Mouse (Mus musculus): Measurements from ENCODE around the gene Efhc1. TPM values are rescaled to one million over a fixed set of nuclear protein-coding genes. Genes with fewer than 3 reads are reported as not detected.

The Efhc1 gene
- polyA plus RNA-seq, 1 experiment from 2014 or later: 2.0 TPM

GRCm38 (mm10) chr1:20995331-20995986 is 44.0 kb downstream of the Efhc1 start:
- Histone ChIP-seq H3K4me1 (replicated peaks; ENCODE audit: control insufficient read depth, insufficient read depth, low read length) (peaks cover 6% of the 10 kb centered on the region), H3K4me2 (ENCODE audit: low read length) (no peak overlapping the region), H3K27me3 (replicated peaks; ENCODE audit: control insufficient read depth, insufficient read depth, low read length) (no peaks in the 10 kb centered on the region), H3K9ac (replicated peaks; ENCODE audit: low read depth, low read length) (no peak overlapping the region), H3K9me3 (ENCODE audit: control insufficient read depth, low read length) (no peaks in the 10 kb centered on the region), H3K4me3 (replicated peaks; ENCODE audit: low read length) (no peak overlapping the region), H3K36me3 (ENCODE audit: control insufficient read depth, insufficient read depth) (no peaks in the 10 kb centered on the region), H3K27ac (ENCODE audit: low read length) (no peak overlapping the region)
- WGBS: 35% methylated on average over 7 of the region's 7 CpGs
- ATAC-seq: peak; percentile 76

DNA sequence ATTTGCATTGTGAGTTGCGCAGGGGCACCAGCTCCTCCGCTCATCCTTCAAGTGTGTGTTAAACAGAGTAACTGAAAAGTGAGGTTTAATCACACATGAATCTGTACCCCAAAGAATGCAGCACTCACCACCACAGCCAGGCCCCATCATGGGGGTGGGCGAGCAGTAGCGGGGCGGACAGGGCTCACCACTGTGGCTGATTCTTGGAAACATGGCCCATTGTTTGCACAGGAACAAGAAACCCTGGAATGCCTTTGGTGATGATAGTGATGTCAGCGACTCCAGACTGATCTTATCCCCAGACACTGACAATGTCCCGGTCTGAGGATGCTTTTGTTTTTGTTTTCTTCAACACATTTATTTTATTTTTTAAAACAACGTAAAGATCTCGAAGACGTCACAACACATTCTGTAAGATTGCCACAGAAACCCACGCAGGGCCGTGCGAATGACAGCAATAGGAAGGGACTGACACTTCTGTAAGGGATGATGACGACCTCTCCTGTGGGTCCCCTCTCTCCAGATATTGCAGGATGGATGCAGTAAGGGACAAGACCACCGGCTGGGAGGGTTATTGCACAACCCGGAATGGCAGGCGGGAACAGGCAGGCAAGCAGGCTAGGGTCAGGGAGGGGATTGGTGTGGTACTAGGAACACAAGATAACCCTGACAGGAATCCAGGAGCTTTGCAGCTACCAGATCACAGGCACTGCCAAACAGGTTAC is 45.3 kb downstream of the Efhc1 start:
- Histone ChIP-seq H3K4me1 (replicated peaks; ENCODE audit: control insufficient read depth, insufficient read depth, low read length) (peaks cover 6% of the 10 kb centered on the region), H3K9me3 (ENCODE audit: control insufficient read depth, low read length) (no peaks in the 10 kb centered on the region), H3K36me3 (ENCODE audit: control insufficient read depth, insufficient read depth) (no peaks in the 10 kb centered on the region), H3K27me3 (replicated peaks; ENCODE audit: control insufficient read depth, insufficient read depth, low read length) (no peaks in the 10 kb centered on the region), H3K4me3 (replicated peaks; ENCODE audit: low read length) (no peak overlapping the region), H3K9ac (replicated peaks; ENCODE audit: low read depth, low read length) (no peak overlapping the region), H3K27ac (ENCODE audit: low read length) (no peak overlapping the region), H3K4me2 (ENCODE audit: low read length) (no peak overlapping the region)
- 70% methylated on average over 17 of the region's 17 CpGs for WGBS
- no peak for ATAC-seq

DNA sequence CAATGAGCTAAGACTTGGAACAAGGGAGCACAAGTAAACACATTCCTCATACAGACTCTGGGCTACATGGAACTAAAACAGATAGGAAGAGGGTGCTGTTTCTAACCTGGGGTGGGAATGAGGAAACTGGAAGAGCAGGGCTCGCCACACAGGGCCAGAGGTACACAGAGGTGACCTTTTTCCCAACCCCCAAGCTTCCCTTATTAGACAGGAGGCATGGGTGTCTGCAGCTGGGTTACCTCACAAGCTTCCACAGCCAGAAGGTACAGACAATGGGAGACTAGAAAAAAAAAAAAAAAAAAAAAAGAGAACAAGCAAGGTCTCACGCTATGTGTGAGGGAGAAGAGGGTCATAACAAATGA is 45.9 kb downstream of the Efhc1 start:
- Histone ChIP-seq H3K4me2 (ENCODE audit: low read length) (no peak overlapping the region), H3K4me3 (replicated peaks; ENCODE audit: low read length) (no peak overlapping the region), H3K36me3 (ENCODE audit: control insufficient read depth, insufficient read depth) (no peaks in the 10 kb centered on the region), H3K9ac (replicated peaks; ENCODE audit: low read depth, low read length) (no peak overlapping the region), H3K27me3 (replicated peaks; ENCODE audit: control insufficient read depth, insufficient read depth, low read length) (no peaks in the 10 kb centered on the region), H3K4me1 (replicated peaks; ENCODE audit: control insufficient read depth, insufficient read depth, low read length) (peaks cover 6% of the 10 kb centered on the region), H3K9me3 (ENCODE audit: control insufficient read depth, low read length) (no peaks in the 10 kb centered on the region), H3K27ac (ENCODE audit: low read length) (no peak overlapping the region)
- 76% methylated on average over 2 of the region's 2 CpGs for WGBS
- ATAC-seq: no peak

DNA sequence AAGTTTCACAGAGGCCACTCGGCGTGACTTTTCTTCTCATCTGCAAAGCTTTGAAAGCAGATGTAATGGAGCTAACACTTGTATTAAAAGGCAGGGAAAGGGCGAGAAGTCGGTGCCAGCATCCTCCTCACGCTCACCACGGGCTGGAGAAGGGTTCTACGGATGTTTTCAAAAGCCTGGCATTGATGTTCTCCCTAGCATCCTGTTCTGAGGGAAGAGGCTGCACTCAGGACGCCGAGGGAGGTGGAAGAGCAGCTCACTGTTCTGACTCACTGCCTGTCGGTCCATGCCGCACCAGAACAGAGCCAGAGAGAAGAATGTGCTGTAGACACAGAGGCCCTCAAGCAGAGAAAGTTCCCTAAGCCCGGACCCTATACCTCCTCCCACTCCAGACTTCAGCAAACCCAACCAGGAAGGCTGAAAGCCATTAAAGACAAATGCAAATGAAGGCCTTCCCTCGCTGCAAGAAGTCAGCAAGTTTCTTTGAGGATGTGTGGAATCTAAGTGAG is 46.5 kb downstream of the Efhc1 start:
- no peak overlapping the region for H3K9ac ChIP-seq (replicated peaks; ENCODE audit: low read depth, low read length)
- H3K27me3 ChIP-seq (replicated peaks; ENCODE audit: control insufficient read depth, insufficient read depth, low read length): no peaks in the 10 kb centered on the region
- ATAC-seq: no peak
- H3K27ac ChIP-seq (ENCODE audit: low read length): no peak overlapping the region
- H3K36me3 ChIP-seq (ENCODE audit: control insufficient read depth, insufficient read depth): no peaks in the 10 kb centered on the region
- H3K9me3 ChIP-seq (ENCODE audit: control insufficient read depth, low read length): no peaks in the 10 kb centered on the region
- WGBS: 56% methylated on average over 13 of the region's 13 CpGs
- no peak overlapping the region for H3K4me2 ChIP-seq (ENCODE audit: low read length)
- H3K4me1 ChIP-seq (replicated peaks; ENCODE audit: control insufficient read depth, insufficient read depth, low read length): peaks cover 10% of the 10 kb centered on the region
- H3K4me3 ChIP-seq (replicated peaks; ENCODE audit: low read length): no peak overlapping the region

DNA sequence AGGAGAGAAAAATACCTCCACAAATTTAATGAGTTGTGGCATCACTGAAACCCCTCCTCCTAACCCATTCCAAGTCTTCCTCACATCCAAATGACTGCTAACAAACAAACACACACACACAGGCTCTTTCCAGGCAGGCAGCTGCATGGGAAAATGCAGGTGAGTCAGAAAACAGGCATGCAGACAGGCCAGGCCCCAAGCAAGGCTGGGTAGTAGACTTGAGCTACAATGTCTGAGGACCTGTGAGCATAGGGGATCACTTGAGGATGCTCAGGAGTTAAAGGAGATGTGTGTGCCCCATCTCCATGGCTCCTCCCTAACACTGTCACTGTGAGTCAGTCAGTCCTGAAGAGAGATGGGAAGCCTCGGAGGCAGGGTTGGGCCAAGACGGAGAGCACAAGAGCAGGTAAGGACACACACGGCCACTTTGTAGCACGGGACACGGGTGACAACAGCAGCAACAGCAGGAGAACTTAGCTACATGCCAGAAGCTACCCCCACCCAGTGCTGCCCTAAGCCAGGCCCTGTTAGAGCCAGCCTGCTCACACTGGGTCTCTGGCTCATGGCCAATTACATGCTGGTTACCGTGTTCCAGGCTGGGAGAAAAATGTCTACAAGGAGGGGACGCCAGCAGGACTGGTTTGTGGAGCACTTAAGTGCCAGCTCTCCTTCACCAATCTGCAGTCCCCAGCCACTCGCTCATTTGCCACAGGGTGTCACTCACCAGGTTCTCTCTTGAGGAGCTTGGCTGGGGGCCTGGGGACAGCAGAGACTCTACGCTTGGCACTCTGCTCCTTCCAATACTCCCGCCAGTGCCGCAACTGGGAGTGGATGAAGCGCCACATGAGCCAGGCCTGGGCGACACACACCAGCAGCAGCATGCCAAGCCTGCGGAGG is 51.1 kb downstream of the Efhc1 start:
- ATAC-seq: peak; percentile 80
- WGBS: 63% methylated on average over 14 of the region's 14 CpGs
- no peaks in the 10 kb centered on the region for H3K27me3 ChIP-seq (replicated peaks; ENCODE audit: control insufficient read depth, insufficient read depth, low read length)

DNA sequence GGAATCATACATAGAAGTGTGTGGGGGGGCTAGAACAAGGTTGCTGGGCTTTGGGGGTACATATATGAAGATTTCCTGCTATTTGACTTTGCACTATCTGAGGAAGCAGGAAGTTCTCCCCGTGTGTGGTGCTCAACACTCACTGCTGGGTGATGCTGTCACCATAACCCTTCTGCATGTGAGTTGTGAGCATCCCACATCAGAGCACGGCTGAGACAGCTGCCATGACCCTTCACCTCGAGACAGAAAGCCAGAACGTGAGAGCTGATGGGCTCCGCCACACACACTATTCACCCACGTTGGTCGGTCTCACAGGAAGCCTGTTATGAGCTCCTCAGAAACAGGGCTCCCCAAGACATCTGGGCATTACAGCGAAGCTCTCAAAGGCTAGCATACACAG is 53.2 kb downstream of the Efhc1 start:
- no peak overlapping the region for H3K27ac ChIP-seq (ENCODE audit: low read length)
- H3K27me3 ChIP-seq (replicated peaks; ENCODE audit: control insufficient read depth, insufficient read depth, low read length): no peaks in the 10 kb centered on the region
- no peak overlapping the region for H3K4me2 ChIP-seq (ENCODE audit: low read length)
- no peaks in the 10 kb centered on the region for H3K9me3 ChIP-seq (ENCODE audit: control insufficient read depth, low read length)
- no peaks in the 10 kb centered on the region for H3K36me3 ChIP-seq (ENCODE audit: control insufficient read depth, insufficient read depth)
- no peak overlapping the region for H3K4me3 ChIP-seq (replicated peaks; ENCODE audit: low read length)
- 0 out of 2 replicates have a peak, but pooled peaks cover 4% of the 10 kb centered on the region for H3K4me1 ChIP-seq (replicated peaks; ENCODE audit: control insufficient read depth, insufficient read depth, low read length)
- WGBS: 90% methylated on average over 8 of the region's 8 CpGs
- H3K9ac ChIP-seq (replicated peaks; ENCODE audit: low read depth, low read length): no peak overlapping the region
- no peak for ATAC-seq

More for the DNA sequence above, 51.1 kb downstream of the Efhc1 start:
- Histone ChIP-seq H3K9ac (replicated peaks; ENCODE audit: low read depth, low read length) (no peak overlapping the region), H3K4me3 (replicated peaks; ENCODE audit: low read length) (no peak overlapping the region), H3K4me1 (replicated peaks; ENCODE audit: control insufficient read depth, insufficient read depth, low read length) (0 out of 2 replicates have a peak, but pooled peaks cover 4% of the 10 kb centered on the region), H3K9me3 (ENCODE audit: control insufficient read depth, low read length) (no peaks in the 10 kb centered on the region), H3K36me3 (ENCODE audit: control insufficient read depth, insufficient read depth) (no peaks in the 10 kb centered on the region), H3K4me2 (ENCODE audit: low read length) (no peak overlapping the region), H3K27ac (ENCODE audit: low read length) (no peak overlapping the region)

GRCm38 (mm10) chr1:21006775-21007174 is 55.3 kb downstream of the Efhc1 start:
- no peak overlapping the region for H3K27ac ChIP-seq (ENCODE audit: low read length)
- H3K36me3 ChIP-seq (ENCODE audit: control insufficient read depth, insufficient read depth): no peaks in the 10 kb centered on the region
- H3K4me2 ChIP-seq (ENCODE audit: low read length): no peak overlapping the region
- no peak overlapping the region for H3K9ac ChIP-seq (replicated peaks; ENCODE audit: low read depth, low read length)
- no peaks in the 10 kb centered on the region for H3K9me3 ChIP-seq (ENCODE audit: control insufficient read depth, low read length)
- 0 out of 2 replicates have a peak, but pooled peaks cover 4% of the 10 kb centered on the region for H3K4me1 ChIP-seq (replicated peaks; ENCODE audit: control insufficient read depth, insufficient read depth, low read length)
- WGBS: 87% methylated on average over 5 of the region's 5 CpGs
- H3K27me3 ChIP-seq (replicated peaks; ENCODE audit: control insufficient read depth, insufficient read depth, low read length): no peaks in the 10 kb centered on the region
- no peak overlapping the region for H3K4me3 ChIP-seq (replicated peaks; ENCODE audit: low read length)
- no peak for ATAC-seq

- no peak for ATAC-seq
- Histone ChIP-seq H3K36me3 (ENCODE audit: control insufficient read depth, insufficient read depth) (no peaks in the 10 kb centered on the region), H3K9me3 (ENCODE audit: control insufficient read depth, low read length) (no peaks in the 10 kb centered on the region), H3K27ac (ENCODE audit: low read length) (no peak overlapping the region), H3K4me1 (replicated peaks; ENCODE audit: control insufficient read depth, insufficient read depth, low read length) (no peaks in the 10 kb centered on the region), H3K27me3 (replicated peaks; ENCODE audit: control insufficient read depth, insufficient read depth, low read length) (no peaks in the 10 kb centered on the region), H3K4me2 (ENCODE audit: low read length) (no peak overlapping the region), H3K9ac (replicated peaks; ENCODE audit: low read depth, low read length) (no peak overlapping the region), H3K4me3 (replicated peaks; ENCODE audit: low read length) (no peak overlapping the region)
- WGBS: 86% methylated on average over 7 of the region's 7 CpGs
Measured at GRCm38 (mm10) chr1:21007941-21008701, 56.7 kb downstream of the Efhc1 start.
